Mouse (Mus musculus) kidney, embryonic 14.5 days (tissue): ENCODE results near the gene Cit. TPM values are rescaled to one million over a fixed set of nuclear protein-coding genes. Genes with fewer than 3 reads are reported as not detected.

Source experiments
- ATAC-seq: fragments of 200-750 bp; cut with Nextera tagmentation; 2 replicates; pipeline ENCODE4 v1.8.0; 2017; ENCODE audit warnings: moderate number of reproducible peaks, mild to moderate bottlenecking, moderate TSS enrichment, moderate library complexity; ENCODE audit not compliant: low FRiP score, low TSS enrichment
- H3K27ac ChIP-seq: fragments of 300-500 bp; sonication (generic); 2 replicates; pipeline ENCODE4 v1.5.1; 2014; ENCODE audit warnings: low read depth, mild to moderate bottlenecking, low read length, moderate library complexity, mixed read lengths
- H3K27me3 ChIP-seq: fragments of 300-500 bp; sonication (generic); 2 replicates; pipeline ENCODE4 v1.6.1; 2014; ENCODE audit warnings: mild to moderate bottlenecking, low read length; ENCODE audit not compliant: control insufficient read depth, insufficient read depth
- H3K36me3 ChIP-seq: fragments of 300-500 bp; sonication (generic); 2 replicates; pipeline ENCODE4 v1.6.1; 2014; ENCODE audit warnings: low read length, mixed read lengths; ENCODE audit not compliant: control insufficient read depth, insufficient read depth
- H3K4me1 ChIP-seq: fragments of 300-500 bp; sonication (generic); 2 replicates; pipeline ENCODE4 v1.6.1; 2014; ENCODE audit warnings: low read length, mixed read lengths; ENCODE audit not compliant: control insufficient read depth, insufficient read depth
- H3K4me2 ChIP-seq: fragments of 300-500 bp; sonication (generic); replicated peaks from 2 replicates; pipeline ENCODE4 v1.6.1; 2014; ENCODE audit warnings: low read depth, mild to moderate bottlenecking, low read length
- H3K4me3 ChIP-seq: fragments of 300-500 bp; sonication (generic); 2 replicates; pipeline ENCODE4 v1.5.1; 2014; ENCODE audit warnings: mild to moderate bottlenecking, low read length
- H3K9ac ChIP-seq: fragments of 300-500 bp; sonication (generic); 2 replicates; pipeline ENCODE4 v1.6.1; 2014; ENCODE audit warnings: low read depth, mild to moderate bottlenecking, low read length, moderate library complexity
- H3K9me3 ChIP-seq: fragments of 300-500 bp; sonication (generic); 2 replicates; pipeline ENCODE4 v1.6.1; 2016; ENCODE audit warnings: low read length; ENCODE audit not compliant: control insufficient read depth
- WGBS: fragments of 180-500 bp; shearing (Covaris S2); extraction: QIAGEN DNeasy Blood & Tissue Kit; methylation state at CpG from one replicate; pipeline ENCODE4 v1.1.7; 2014; 5-methylcytosine and 5-hydroxymethylcytosine counted together
- polyA plus RNA-seq: library from polyadenylated mRNA; unstranded; fragments of >200 nt; fragmentation: Nextera tagmentation; extraction: Ambion mirVana; gene quantifications from 2 replicates; pipeline ENCODE4 v1.2.1, GENCODE M21; 2014

The Cit gene
- polyA plus RNA-seq, 1 experiment from 2014 or later, result 34.9 TPM

DNA sequence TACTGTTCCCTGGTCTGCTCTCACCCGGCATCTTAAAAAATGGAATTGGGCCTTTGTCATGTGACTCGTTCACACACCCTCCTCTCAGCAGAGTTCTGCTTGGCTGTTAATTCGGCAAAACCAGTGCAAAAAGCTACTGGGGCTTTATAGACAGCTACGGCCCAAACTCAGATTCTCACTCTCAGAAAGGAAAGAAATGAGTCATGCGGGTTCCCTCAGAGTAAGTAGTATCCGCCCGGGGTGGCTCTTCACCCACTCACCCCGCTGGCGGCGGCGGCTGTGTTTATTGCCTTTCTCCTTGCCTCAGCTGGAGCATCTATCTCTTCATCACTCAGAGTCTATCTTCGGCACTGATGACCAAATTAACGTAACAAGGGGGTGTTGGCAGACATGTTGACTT is 93.9 kb downstream of the Cit start:
- Histone ChIP-seq H3K36me3 (peaks cover 55% of the 10 kb centered on the region), H3K4me2 (no peak overlapping the region), H3K27ac (no peak overlapping the region), H3K9ac (no peak overlapping the region), H3K9me3 (no peaks in the 10 kb centered on the region), H3K4me1 (no peaks in the 10 kb centered on the region), H3K27me3 (no peaks in the 10 kb centered on the region), H3K4me3 (no peak overlapping the region)
- ATAC-seq, result no peak
- WGBS, result 92% methylated on average over 13 of the region's 13 CpGs

GRCm38 (mm10) chr5:115942389-115942788 is 97.3 kb downstream of the Cit start:
- WGBS, result 89% methylated on average over 3 of the region's 3 CpGs
- ATAC-seq, result no peak
- Histone ChIP-seq H3K9ac (no peak overlapping the region), H3K36me3 (peaks cover 48% of the 10 kb centered on the region), H3K9me3 (no peaks in the 10 kb centered on the region), H3K4me1 (no peaks in the 10 kb centered on the region), H3K27ac (no peak overlapping the region), H3K27me3 (no peaks in the 10 kb centered on the region), H3K4me2 (no peak overlapping the region), H3K4me3 (no peak overlapping the region)

DNA sequence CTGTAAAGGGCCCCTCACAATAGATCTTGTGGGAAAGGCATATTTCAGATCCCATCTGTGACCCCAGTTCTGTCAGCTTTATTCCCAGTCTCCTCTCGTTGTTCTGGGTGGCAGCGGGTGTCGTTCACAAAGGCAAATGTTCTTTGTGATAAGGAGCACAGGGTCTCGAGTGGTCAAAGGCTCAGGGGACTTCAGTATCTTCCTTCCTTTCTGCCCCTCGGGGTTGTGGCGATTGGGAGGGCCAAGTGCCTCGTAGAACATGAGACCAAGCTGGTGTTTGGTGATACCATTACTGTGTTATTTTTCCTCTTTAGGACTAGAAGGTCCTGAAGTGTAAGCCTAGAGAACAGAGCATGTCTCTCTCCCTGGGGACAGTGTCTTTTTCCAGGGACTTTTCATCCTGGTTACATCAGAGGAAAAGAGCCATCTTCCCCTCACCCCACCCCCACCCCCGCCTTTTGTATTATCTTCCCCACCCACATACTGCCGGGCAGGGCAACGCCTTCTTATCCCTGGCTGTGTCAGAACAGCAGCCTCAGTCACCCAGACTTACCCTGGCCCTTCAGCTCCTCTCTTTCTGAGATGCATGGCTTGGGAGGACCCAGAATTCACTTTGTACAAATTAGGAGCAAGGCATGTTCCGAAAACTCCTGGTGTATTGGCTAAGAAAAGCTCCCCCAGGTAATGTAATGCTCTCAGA is 99.9 kb downstream of the Cit start:
- Histone ChIP-seq H3K9ac (no peak overlapping the region), H3K4me3 (no peak overlapping the region), H3K4me2 (no peak overlapping the region), H3K9me3 (no peaks in the 10 kb centered on the region), H3K4me1 (no peaks in the 10 kb centered on the region), H3K27me3 (no peaks in the 10 kb centered on the region), H3K27ac (no peak overlapping the region), H3K36me3 (peaks cover 44% of the 10 kb centered on the region)
- 48% methylated on average over 11 of the region's 11 CpGs for WGBS
- no peak for ATAC-seq

DNA sequence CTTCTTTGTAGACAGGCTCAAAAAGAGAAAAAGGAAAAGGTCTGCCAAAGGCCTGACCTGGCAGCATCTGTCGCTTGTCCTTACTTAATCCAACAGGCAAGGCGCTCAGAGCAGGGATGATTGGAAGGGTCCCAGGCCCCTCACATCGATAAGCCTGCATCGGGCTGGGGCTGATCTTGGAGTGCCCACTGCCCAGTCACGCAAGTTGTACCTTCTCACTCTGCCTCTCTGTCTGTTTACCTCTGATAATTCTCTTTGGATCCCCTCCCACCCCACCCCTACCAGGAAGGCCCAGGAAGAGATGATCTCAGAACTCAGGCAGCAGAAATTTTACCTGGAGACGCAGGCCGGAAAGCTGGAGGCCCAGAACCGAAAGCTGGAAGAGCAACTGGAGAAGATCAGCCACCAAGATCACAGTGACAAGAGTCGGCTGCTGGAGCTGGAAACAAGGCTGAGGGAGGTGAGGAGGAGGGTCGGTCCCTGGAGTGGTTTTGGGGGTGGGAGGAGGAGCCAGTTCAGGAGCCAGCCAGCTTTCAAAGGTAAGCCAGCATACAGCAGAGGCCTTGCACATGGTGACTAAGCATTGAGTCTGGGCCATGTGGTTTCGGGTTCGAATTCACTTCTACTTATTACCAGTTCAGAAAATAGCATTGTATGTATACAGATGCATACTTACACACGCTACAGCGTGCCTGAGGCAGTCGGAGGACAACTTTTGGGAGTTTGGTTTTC is 102.7 kb downstream of the Cit start:
- no peak for ATAC-seq

GRCm38 (mm10) chr5:115950936-115951335 is 105.9 kb downstream of the Cit start:
- H3K36me3 ChIP-seq, result peaks cover 76% of the 10 kb centered on the region
- H3K27me3 ChIP-seq, result no peaks in the 10 kb centered on the region
- H3K9me3 ChIP-seq, result no peaks in the 10 kb centered on the region
- no peak overlapping the region for H3K4me3 ChIP-seq
- no peak for ATAC-seq
- 93% methylated on average over 7 of the region's 7 CpGs for WGBS
- H3K27ac ChIP-seq, result no peak overlapping the region
- H3K4me2 ChIP-seq, result no peak overlapping the region
- no peaks in the 10 kb centered on the region for H3K4me1 ChIP-seq
- H3K9ac ChIP-seq, result no peak overlapping the region

More for the DNA sequence above, 102.7 kb downstream of the Cit start:
- no peaks in the 10 kb centered on the region for H3K27me3 ChIP-seq
- no peak overlapping the region for H3K27ac ChIP-seq
- no peak overlapping the region for H3K4me3 ChIP-seq
- H3K36me3 ChIP-seq, result peaks cover 54% of the 10 kb centered on the region
- no peak overlapping the region for H3K9ac ChIP-seq
- H3K4me2 ChIP-seq, result no peak overlapping the region
- H3K4me1 ChIP-seq, result no peaks in the 10 kb centered on the region
- WGBS, result 90% methylated on average over 15 of the region's 15 CpGs
- no peaks in the 10 kb centered on the region for H3K9me3 ChIP-seq

DNA sequence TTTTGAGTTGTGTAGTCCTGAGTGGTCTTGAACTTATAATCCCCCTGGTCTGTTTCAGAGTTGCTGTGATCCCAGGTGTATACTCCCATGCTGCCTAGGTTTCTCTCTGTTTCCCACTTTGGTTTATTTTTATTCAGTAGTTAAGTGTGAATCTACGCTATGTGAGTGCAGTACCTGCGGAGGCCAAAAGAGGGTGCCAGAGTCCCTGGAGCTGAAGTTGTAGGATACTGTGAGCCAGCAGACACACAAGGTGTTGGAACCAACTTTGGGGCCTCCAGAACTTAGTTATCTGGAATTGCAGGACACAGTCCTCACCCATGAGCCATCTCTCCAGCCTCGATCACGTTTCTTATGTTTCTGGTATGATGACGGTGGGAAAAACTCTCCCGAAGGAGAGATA is 108.1 kb downstream of the Cit start:
- Histone ChIP-seq H3K36me3 (peaks cover 72% of the 10 kb centered on the region), H3K27ac (no peak overlapping the region), H3K4me2 (no peak overlapping the region), H3K4me3 (no peak overlapping the region), H3K4me1 (no peaks in the 10 kb centered on the region), H3K27me3 (no peaks in the 10 kb centered on the region), H3K9ac (no peak overlapping the region), H3K9me3 (peaks cover 6% of the 10 kb centered on the region; the same call in 1 of the 2 replicates)
- 98% methylated on average over 6 of the region's 6 CpGs for WGBS
- no peak for ATAC-seq

DNA sequence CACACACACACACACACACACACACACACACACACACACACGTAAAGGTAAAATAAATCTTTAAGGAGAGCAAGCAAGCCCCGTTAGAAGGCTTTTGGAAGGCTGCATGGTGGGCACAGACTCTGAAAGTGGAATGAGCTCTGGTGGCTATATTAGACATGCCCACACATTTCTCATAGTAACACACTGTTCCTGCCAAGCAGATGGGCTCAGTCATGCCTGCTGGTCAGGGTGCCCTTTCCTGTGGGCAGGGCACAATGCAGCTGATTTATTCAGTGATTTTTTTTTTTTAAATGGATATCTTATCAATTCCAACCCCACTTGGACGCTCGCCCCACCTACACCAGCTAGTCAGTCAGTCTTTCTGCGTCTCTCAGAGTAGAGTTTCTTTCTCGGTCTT is 109.0 kb downstream of the Cit start:
- Histone ChIP-seq H3K27ac (no peak overlapping the region), H3K9ac (no peak overlapping the region)
- 91% methylated on average over 6 of the region's 6 CpGs for WGBS

GRCm38 (mm10) chr5:115954549-115954948 is 109.5 kb downstream of the Cit start:
- no peak overlapping the region for H3K9ac ChIP-seq
- no peak overlapping the region for H3K4me2 ChIP-seq
- peaks cover 61% of the 10 kb centered on the region for H3K36me3 ChIP-seq
- WGBS, result 92% methylated on average over 14 of the region's 14 CpGs
- no peak overlapping the region for H3K27ac ChIP-seq
- H3K9me3 ChIP-seq, result peaks cover 6% of the 10 kb centered on the region; the same call in 1 of the 2 replicates
- H3K4me3 ChIP-seq, result no peak overlapping the region
- no peaks in the 10 kb centered on the region for H3K27me3 ChIP-seq
- no peak for ATAC-seq
- H3K4me1 ChIP-seq, result no peaks in the 10 kb centered on the region

More for the DNA sequence above, 109.0 kb downstream of the Cit start:
- H3K9me3 ChIP-seq, result peaks cover 6% of the 10 kb centered on the region; the same call in 1 of the 2 replicates
- no peaks in the 10 kb centered on the region for H3K27me3 ChIP-seq
- ATAC-seq, result no peak
- no peaks in the 10 kb centered on the region for H3K4me1 ChIP-seq
- peaks cover 63% of the 10 kb centered on the region for H3K36me3 ChIP-seq
- H3K4me3 ChIP-seq, result no peak overlapping the region
- no peak overlapping the region for H3K4me2 ChIP-seq

GRCm38 (mm10) chr5:115955131-115955530 is 110.1 kb downstream of the Cit start:
- Histone ChIP-seq H3K4me2 (no peak overlapping the region), H3K27me3 (no peaks in the 10 kb centered on the region), H3K4me1 (no peaks in the 10 kb centered on the region), H3K36me3 (peaks cover 59% of the 10 kb centered on the region), H3K27ac (no peak overlapping the region), H3K9me3 (peaks cover 6% of the 10 kb centered on the region; the same call in 1 of the 2 replicates), H3K4me3 (no peak overlapping the region), H3K9ac (no peak overlapping the region)
- WGBS, result 92% methylated on average over 14 of the region's 14 CpGs
- no peak for ATAC-seq
